Mouse (Mus musculus): ENCODE measurements around the gene Ugt3a1.
"Not testable (repeated sequence)": the region's sequence is repeated elsewhere in the genome, so short reads cannot be mapped to it uniquely, and the experiment has no call there.

Gene Ugt3a1

DNA sequence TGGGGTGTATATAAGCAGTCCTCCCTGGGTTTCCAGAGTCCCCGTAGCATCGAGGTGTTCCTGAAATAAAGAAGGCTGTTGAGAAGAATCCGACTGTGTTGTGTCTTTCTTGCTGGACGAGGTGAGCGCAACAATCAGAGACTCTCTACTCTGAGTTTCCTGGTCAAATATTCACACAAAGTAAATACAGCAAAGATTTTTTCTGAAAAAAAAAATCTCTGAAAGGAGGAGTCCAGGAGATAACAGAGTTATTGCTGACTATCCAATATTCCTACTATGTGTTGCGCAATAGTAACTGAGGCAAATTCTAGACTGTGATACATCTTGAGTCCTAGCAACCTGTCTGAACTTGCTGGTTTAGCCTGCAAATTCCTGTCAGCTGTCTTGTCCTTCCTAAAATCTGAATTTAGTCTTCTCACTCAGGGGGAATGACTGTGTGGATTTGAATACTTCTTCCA is at the start of gene Ugt3a1:
Gene Ugt3a1, plus strand, starts transcription at position 51 of the 458 bp plus-strand sequence.
- no peak for DNase-seq (ENCODE audit: low spot score)

DNA sequence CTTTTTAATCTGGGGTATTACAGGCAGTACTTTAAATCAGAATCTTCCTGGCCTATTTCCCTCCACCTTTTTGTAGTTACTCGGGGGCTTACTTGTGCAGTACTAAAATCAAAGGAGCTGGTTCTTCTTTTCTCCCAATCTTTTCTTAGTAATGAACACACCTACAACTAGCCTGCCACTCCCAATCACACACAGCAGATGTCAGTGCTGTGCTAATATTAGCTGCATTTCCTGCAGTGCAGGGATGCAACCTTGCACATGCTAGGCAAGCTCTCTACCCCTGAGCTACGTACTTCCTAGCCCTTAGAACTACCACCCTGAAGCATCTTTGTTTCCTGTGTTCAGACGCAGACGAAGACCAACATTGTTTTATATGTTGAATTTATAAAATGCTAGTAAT is 45.8 kb upstream of the Ugt3a1 start:
- DNase-seq (ENCODE audit: low spot score) = not testable (repeated sequence)

DNA sequence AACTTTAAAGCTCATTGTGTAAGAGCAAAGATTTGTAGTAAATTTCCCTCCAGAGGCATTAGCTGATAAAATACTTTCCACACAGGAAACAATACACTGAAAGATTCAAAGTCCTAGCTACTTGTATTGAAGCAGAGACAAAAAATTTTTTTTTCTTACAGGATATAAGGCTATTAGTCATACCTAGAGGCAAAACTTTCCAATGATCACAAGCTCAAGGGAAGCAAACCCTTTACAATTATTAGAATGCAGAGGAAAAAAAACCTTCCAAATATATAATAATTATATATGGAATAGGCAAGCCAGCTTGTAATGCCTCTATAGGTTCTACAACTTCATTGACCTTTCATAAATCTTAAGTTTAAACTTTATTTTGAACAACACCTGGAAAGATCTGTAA is 30.3 kb upstream of the Ugt3a1 start:
- no peak for DNase-seq (ENCODE audit: low spot score)

DNA sequence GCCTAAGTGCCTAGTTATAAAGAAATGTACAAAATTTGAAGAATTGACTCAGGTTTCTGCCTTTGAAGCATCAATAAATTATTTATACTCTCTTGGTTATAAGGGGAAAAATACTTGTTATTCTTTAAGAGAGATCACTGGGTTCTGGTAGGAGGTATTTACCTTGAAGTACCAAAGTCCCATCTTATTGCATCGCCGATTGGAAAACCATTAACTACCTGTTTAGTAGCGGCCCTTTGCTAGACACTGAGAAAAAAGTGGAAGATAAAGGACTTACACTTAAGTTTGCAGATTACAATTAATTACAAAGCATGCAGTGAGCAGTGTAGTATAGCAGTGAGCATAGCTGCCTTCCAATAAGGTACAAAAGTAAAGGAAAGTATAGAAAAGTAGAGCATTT is 23.8 kb upstream of the Ugt3a1 start:
- no peak for DNase-seq (ENCODE audit: low spot score)

DNA sequence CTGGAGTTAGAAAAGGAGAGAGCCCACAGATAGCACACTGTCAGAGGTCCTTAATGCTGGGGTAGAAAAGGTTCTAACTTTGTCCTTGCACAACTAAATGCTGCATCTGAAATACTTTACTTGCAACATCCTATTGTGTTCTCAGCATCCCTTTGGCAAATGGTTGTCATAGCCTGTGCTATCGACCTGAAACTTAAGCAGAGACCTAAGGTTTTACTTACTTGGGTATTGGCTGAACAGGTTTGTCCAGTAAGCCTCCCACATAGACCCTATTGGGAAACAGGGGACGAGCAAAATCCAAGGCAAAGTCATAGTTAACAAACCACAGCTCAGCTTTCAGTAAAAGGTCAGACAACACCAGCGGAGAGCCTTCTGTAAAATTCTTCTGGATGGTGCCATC is 16.1 kb upstream of the Ugt3a1 start:
- no peak for DNase-seq (ENCODE audit: low spot score)

DNA sequence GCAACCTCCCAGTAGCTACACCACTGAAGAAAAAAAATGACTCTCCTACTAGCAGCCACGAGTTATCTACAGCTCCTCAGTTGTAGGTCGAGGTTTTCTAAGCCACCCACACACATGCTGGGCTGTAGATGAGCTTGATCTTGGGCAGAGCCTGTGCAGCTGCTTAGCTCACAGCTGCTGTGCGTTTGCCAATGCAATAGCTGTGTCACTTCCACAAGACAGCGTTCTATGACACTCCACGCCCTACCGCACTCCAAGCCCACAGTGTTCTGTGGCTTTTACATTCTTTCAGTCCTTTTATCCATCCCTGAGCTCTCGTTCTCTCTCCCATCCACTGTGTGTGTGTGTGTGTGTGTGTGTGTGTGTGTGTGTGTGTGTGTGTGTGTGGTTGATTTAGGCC is 4.8 kb upstream of the Ugt3a1 start:
- DNase-seq (ENCODE audit: low spot score) = no peak

DNA sequence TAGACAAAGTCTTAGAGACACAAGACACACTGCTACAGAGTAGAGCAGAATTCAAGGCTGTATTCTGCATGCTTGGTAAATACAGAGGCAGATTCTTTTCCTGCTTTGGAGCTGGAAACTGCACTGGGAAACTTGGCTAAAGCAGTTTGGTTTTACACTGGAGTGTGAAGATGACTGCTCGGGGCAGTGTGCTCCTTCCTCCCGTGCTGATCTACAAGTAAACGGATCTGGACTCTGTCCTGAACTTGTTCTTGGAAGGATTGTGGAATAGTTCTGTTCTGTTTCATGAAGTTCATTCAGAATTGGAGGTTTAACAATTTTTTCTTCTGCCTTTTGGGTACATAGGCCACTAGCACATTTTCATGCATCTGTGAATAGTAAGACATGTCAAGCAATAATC is 2.3 kb downstream of the Ugt3a1 start:
- no peak for DNase-seq (ENCODE audit: low spot score)

DNA sequence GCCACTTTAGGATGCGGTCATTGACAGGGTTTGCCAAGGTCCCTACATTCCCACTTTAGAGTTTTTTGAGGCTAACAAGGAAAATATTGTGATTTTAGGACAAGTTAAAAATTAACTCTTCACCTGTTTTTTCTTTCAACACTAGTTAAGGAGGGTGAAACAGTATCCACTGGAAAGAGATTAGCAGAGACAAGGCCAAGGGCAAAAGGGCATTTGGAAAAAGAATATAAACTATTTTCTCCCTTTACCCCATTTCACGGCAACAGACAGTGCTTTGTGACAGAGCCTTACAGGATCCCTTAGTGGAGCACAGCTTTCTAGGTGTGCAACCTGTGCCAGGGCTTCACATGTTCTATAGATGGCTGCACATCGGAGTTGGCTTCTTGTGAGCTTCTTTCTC is 2.9 kb downstream of the Ugt3a1 start:
- DNase-seq (ENCODE audit: low spot score) = no peak

DNA sequence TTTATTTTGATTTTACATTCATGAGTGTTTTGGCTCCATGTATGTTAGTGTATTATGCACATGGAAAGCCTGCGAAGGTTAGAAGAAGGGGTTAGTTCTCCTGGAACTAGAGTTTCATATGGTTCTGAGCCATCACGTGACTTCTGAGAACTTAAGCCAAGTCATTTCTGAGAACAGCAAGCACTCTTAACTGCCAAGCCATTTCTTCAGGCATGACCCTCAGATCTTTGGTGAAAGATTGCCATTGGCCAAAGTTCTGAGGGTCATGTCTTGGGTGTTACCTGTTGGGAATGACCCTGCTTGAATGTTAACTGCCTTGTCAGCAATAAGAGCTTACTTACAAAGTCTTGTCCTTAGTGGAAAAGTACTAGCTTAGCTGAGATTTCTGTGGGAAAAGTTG is 6.5 kb downstream of the Ugt3a1 start:
- no peak for DNase-seq (ENCODE audit: low spot score)

DNA sequence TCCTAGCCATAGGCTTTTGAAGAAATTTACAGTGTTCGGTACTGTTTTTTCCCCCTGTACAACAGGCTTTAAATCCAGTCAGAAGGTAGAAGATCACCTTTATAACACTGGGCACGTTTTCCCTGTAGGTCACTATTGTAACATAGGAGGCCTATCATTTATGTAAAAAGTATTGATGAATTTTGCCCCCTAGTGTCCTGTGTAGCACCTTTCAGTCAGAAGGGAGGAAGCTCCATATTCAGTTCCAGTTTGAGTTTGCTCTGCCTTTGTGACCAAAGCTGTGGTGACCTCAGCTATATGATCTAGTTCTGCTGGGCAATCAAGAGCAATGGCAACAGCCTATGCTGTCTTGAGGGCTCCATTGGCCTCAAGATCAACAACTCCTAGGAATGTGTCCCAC is 13.0 kb downstream of the Ugt3a1 start:
- DNase-seq (ENCODE audit: low spot score) = no peak

DNA sequence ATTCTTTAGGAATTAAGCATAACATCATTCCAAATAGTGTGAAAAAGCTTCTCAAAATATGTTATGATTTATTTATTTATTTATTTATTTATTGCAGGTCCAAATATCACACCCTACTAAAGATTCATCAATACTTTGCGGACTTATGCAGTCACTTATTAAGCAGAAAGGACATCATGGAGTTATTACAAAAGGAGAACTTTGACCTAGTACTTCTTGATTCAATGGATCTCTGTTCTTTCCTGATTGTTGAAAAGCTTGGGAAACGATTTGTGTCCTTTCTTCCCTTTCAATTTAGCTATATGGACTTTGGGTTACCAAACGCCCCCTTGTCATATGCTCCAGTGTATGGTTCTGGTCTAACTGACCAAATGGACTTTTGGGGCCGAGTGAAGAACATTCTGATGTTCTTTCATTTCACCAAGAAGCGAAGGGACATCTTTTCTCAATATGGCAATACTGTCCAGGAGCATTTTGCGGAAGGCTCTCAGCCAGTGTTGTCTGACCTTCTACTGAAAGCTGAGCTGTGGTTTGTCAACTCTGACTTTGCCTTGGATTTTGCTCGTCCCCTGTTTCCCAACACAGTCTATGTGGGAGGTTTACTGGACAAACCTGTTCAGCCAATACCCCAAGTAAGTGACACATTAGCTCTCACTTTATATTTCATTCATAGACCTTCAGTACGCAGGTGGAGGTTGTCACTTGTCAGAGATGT is 29.4 kb downstream of the Ugt3a1 start:
- DNase-seq (ENCODE audit: low spot score) = no peak

DNA sequence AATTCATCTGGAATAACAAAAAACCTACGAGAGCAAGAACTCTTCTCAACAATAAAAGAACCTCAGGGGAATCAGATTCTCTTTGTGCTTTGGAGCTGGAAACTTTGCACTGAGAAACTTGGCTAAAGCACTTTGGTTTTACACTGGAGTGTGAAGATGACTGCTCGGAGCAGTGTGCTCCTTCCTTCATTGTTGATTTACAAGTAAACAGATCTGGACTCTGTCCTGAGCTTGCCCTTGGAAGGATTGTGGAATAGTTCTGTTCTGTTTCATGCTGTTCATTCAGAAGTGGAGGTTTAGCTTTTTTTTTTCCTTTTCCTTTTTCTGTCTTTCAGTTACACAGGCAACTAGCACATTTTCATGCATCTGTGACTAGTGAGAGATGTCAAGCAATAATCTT is 57.9 kb downstream of the Ugt3a1 start:
- no peak for DNase-seq (ENCODE audit: low spot score)

DNA sequence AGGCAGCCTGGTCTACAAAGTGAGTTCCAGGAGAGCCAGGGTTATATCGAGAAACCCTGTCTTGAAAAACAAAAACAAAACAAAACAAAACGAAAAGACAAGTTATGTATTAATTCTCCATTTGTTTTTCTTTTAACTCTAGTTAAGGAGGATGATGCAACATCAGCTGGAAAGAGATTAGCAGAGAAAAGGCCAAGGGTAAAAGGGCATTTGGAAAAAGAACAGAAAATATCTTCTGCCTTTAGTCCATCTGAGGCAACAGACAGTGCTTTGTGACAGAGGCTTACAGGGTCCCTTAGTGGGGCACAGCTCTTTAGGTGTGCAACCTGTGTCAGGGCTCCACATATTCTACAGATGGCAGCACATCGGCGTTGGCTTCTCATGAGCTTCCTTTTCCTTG is 58.7 kb downstream of the Ugt3a1 start, which contains the start of gene Ugt3a2:
Gene Ugt3a2, plus strand, starts transcription at position 210 of the 400 bp plus-strand sequence.
- no peak for DNase-seq (ENCODE audit: low spot score)

DNA sequence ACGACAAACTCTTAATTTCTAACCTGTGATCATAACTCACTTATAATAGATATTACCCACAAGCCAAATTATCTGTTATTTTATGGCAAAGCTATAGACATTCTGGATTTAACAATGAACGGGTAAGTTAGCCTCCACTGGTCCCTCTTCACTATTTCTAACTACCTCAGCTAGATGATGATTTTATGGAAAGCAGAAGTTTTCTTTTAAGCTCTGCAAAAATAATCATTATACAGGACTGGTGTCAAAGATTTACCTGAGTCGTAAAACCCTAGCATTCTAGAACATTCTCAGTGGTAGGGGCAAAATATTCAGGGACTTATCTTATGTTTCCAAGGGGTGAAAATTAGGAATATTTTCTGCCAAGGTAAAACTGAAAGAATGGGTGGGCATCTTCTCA is 59.9 kb downstream of the Ugt3a1 start:
- no peak for DNase-seq (ENCODE audit: low spot score)

DNA sequence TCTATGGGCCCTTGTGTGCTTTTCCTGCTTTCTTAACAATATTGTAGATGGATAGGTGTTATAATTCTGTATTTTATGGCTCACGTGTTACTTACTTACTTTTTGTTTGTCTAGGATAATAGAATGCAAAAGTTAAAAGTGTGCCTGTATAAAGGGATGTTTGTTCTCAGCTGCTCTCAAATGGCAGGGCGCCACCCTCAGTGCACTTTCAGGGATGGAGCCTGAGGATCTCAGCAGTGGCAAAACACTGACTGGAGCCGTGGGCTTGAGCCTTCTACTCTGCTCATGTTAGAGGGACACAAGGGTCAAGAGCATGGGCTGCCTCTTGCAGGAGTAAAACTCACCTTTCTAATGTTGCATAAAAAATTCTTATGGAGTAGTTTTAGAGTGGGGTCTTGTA is 60.3 kb downstream of the Ugt3a1 start:
- DNase-seq (ENCODE audit: low spot score) = no peak

DNA sequence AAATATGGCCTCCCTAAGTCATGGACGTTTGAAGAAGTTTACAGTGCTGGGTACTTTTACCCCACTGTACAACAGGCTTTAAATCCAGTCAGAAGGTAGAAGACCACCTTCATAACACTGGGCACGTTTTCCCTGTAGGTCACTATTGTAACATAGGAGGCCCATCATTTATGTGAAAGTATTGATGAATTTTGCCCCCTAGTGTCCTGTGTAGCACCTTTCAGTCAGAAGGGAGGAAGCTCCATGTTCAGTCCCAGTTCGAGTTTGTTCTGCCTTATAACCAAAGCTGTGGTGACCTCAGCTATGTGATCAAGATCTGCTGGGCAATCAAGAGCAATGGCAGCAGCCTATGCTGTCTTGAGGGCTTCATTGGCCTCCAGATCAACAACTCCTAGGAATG is 72.1 kb downstream of the Ugt3a1 start:
- no peak for DNase-seq (ENCODE audit: low spot score)

DNA sequence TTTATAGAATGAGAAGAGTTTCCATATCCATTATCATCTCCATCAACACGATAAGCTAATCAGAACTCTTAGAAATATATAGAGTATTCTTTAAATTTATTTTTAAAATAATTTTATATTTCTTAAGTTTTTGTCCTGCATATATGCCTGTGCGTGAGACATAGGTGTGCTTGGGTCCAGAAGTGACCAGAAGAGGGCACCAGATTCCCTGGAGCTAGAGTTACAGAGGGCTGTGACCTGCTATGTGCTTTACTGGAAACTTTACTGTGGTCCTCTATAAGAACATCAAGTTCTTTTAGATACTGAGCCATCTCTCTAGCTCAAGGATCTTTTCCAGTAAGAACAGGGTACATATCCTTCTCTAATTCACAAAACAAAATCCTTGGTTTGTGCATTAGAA is 86.1 kb downstream of the Ugt3a1 start:
- no peak for DNase-seq (ENCODE audit: low spot score)
